Mouse (Mus musculus) layer of hippocampus, postnatal 25 days (tissue): Measurements from ENCODE around the gene Adam19. TPM values are rescaled to one million over a fixed set of nuclear protein-coding genes. Genes with fewer than 3 reads are reported as not detected.
"Not testable (repeated sequence)": the region's sequence is repeated elsewhere in the genome, so short reads cannot be mapped to it uniquely, and the experiment has no call there.

Experiments used
- DNase-seq, 2 experiments: peaks; one replicate each; pipeline ENCODE4 v3.0.0; 2022; ENCODE audit warnings: mixed read lengths in 2 of 2, low spot score in 1 of 2; ENCODE audit errors: extremely low spot score in 1 of 2
- total RNA-seq, 2 experiments: library from RNA; stranded (reverse); gene quantifications; 2 replicates each; pipeline ENCODE4 v1.2.3; 2021

The Adam19 gene
- total RNA-seq, 2 experiments from 2014 or later: 15.7 to 18.3 TPM

GRCm38 (mm10) chr11:46126827-46127410, 71.1 kb downstream of the Adam19 start:
- DNase-seq: no peak

- DNase-seq: no peak
These were observed 72.1 kb downstream of the Adam19 start for GRCm38 (mm10) chr11:46127621-46128547.

GRCm38 (mm10) chr11:46128548-46128945, 72.8 kb downstream of the Adam19 start:
- DNase-seq: peak; percentile 60 to 81

DNA sequence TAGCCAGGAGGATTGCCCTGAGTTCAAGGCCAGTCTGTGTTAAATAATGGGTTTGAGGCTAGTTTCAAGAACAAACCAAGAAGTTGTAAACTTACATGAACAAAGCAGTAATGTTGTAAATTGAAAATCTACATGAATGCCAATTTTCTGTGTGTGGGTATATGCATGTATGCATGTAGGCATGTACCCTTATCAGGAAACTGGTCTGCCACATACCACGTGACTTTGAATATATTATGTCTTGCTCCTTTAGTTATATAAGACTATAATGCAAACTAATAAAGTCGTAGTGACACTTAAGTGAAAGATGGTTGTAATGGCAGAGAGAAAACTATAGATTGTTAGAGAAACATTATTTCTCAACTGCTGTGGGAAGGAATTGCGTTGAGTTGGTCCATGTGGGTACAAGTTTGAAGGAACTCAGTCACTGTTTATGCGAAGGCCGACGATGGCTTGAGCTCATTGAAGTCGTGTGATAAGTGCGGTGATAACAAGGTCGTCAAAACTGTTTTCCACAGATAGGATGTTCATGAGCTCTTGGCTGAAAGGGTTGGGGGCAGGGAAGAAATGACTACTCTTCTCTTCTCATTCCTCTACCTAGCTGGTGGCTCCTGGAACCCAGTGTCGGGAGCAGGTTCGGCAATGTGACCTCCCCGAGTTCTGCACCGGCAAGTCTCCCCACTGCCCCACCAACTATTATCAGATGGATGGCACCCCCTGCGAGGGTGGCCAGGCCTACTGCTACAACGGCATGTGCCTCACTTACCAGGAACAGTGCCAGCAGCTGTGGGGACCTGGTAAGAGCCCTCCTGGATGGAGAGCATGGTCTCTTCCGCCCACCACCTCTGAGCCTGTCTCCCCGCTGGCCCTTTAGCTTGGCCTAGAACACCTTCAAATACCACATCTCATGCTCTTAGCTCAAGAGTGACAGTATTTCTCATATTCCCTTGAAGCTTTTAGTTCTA, 75.5 kb downstream of the Adam19 start:
- DNase-seq: no peak

- no peak for DNase-seq
These were observed 79.1 kb downstream of the Adam19 start for GRCm38 (mm10) chr11:46134899-46135298.

DNA sequence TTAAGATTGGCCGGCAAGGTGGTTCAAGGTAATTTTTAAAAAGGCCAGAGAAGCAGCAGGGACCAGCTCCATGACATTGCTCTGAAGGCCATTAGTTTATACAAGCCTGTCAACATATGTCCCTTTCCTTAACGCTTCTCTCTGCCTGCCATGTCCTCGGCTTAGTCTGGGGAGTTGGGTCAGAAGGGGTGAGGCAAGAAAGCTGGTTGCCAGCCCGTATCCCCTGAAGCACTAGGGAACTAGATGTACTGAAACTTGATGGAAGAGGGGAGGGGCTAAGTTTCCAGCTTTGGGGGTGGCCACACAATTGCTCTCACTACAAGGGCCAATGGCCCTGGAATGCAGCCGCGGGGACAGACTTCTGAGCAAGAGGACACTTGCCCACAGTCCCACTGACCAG, 87.5 kb downstream of the Adam19 start:
- no peak for DNase-seq

DNA sequence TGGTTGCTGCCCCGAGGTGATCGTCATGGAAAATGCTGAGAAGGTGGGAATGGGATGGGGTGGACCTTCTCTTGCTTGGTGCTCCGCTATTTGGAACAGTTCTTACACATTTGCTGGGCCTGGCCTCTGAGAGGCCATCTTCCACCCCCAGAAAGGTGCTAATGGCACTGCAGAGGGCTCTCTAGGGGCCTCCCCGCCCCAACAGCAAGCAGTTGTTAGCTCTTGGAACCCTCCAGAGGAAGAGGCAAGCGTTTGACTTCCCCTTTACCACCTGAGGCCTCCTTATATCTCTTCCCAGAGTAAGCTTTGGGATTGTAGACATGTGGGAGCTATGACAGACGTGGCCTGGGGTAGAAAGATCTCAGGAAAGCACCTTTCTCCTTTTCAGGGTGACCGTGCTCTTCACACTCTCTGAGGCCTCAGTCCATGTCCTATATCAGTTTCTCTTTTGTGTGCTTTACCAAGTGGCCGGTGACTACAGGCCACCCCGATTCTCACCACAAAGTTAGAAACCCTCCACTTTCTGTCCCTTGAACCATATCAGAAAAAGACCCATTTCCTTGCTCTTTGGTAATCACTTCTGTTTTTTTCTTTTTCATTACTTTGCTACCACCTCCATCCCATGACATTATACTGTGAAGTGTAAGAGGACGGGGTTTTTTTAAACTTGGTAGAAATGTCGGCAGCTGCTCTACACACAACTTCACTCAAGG, 89.5 kb downstream of the Adam19 start:
- DNase-seq: no peak

DNA sequence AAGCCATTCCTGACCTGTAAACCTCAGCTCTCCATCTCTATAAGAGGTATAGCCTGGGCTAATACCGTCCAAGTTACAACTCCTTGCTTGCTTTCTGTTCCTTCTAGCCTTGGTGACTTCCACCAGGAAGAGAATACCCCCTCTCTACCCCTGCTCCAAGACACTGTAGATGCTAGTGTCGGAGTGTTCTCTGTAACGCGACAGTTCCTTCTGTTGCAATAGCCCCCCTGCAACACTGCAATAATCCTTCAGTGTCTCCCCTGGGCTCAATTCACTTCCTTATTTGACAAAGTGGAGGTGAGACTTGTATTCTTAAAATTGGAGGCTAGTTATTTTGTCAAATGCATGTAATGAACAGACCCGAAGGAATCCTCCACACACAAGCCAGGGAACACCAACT, 90.8 kb downstream of the Adam19 start:
- no peak for DNase-seq

DNA sequence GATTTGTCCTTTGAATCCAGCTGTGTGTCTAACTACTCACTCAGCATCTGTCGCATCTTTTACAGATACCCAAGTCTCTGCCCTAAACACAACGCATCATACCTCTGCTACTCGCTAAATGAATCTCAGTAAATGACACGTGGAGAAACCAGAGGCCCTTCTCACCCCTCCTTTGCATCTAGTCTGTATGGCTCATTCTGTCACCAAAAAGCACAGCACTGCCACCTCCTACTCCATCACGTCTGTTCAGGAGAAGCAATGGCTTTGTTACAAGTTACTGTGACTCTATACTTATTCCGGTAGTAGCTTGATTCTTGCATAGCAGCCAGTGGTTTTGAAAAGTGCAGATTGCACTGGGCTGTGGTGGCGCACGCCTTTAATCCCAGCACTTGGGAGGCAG, 101.2 kb downstream of the Adam19 start:
- DNase-seq: no peak

- no peak for DNase-seq
These were observed 101.7 kb downstream of the Adam19 start for GRCm38 (mm10) chr11:46157462-46157861.

DNA sequence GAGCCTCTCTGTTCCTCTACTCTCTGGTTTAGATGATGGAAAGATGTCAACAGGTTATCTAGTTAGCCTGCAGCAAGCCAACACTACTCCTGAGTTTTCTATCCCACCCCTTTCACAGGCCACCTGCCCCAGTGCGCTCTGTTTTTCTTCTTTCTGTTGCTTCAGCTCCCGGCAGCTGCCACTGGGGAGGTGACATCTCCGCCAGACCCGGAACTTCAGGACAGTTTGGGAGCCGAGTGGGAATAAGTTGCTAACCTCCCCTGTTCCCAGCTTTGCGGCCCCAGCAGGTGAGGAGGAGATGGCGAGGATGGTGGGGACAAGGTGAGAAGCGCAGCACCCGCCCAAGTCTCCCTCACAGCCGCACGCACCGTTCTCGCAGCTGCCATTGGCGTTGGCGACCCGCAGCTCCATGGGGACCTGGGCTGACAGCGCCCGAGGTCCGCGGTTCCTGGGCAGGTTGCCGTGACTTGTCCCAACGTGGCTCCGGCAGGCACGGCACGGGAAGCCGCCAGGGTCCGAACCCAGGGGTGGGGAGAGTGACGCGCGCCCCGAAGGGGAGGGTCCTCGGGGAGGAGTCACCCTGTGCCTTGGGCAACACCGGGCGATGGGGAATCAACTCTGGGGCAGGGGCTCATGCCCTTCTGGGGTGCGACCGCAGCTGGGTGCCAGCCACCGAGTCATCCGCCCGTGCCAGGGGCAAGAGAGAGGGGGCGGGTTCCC, 110.2 kb downstream of the Adam19 start, which contains the start of gene Nipal4:
Gene Nipal4, minus strand, starts transcription at position 643 of the 720 bp plus-strand sequence.
- DNase-seq: no peak

GRCm38 (mm10) chr11:46168506-46168905, 112.7 kb downstream of the Adam19 start:
- DNase-seq: no peak

GRCm38 (mm10) chr11:46169908-46170307, 114.1 kb downstream of the Adam19 start:
- no peak for DNase-seq

- DNase-seq: no peak
These were observed 116.3 kb downstream of the Adam19 start for GRCm38 (mm10) chr11:46172128-46172527.

- DNase-seq: no peak
These were observed 120.4 kb downstream of the Adam19 start for GRCm38 (mm10) chr11:46176155-46176554.

- DNase-seq: no peak
These were observed 121.7 kb downstream of the Adam19 start for GRCm38 (mm10) chr11:46177246-46178043.

DNA sequence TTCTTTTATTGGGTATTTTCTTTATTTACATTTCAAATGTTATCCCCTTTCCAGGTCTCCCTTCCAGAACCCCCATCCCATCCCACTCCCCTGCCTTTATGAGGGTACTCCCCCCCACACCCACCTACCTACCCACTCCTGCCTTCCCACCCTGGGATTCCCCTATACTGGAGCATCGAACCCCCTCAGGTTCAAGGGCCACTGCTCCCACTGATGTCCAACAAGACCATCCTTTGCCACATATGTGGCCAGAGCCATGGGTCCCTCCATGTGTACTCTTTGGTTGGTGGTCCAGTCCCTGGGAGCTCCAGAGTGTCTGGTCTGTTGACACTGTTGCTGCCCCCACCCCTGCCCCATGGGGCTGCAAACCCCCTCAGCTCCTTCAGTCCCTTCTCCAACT, 126.2 kb downstream of the Adam19 start:
- DNase-seq: not testable (repeated sequence)

DNA sequence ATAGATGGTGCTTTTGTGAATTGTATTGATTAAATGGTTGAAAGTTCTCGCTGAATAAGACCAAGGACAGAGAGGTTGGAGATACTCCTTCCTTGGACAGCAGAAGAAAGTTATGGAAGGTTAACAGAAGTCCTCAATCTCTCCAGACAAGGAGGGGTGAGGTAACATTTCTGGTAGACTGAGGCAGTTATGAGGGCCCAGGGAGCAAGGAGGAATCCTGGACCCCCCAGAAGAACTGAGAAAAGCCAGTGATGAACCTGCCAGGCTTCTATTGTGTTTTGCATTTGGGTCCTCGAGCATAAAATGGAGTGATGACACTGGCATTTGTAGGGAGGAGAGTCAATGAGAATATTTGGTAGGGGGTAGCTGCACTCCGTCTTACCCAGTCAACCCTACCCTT, 129.2 kb downstream of the Adam19 start:
- no peak for DNase-seq

GRCm38 (mm10) chr11:46185486-46185885, 129.7 kb downstream of the Adam19 start:
- no peak for DNase-seq
